Mouse (Mus musculus) limb, embryonic 14.5 days (tissue): ENCODE measurements at regions not wholly inside any gene's neighbourhood (a gene's known extent, or its start where the extent isn't known, plus 50 kb on each side); places are given as distances from the start of the nearest gene placed in this dataset.

ENCODE experiments used
- ATAC-seq: fragments of 200-750 bp; cut with Nextera tagmentation; 2 replicates; pipeline ENCODE4 v1.8.0; 2017; ENCODE audit warnings: low read depth, moderate number of reproducible peaks, moderate TSS enrichment; ENCODE audit not compliant: low FRiP score
- DNase-seq: peaks from one replicate; pipeline ENCODE4 v3.0.0-alpha.2; 2015; ENCODE audit warnings: low spot score
- H3K27ac ChIP-seq: fragments of 300-500 bp; sonication (generic); replicated peaks from 2 replicates; pipeline ENCODE4 v1.5.1; 2014; ENCODE audit warnings: low read depth, mild to moderate bottlenecking, low read length, moderate library complexity, mixed read lengths
- H3K27me3 ChIP-seq: fragments of 300-500 bp; sonication (generic); 2 replicates; pipeline ENCODE4 v1.6.1; 2014; ENCODE audit warnings: low read length, mixed read lengths; ENCODE audit not compliant: control insufficient read depth, insufficient read depth
- H3K36me3 ChIP-seq: fragments of 300-500 bp; sonication (generic); 2 replicates; pipeline ENCODE4 v1.6.1; 2014; ENCODE audit warnings: mild to moderate bottlenecking, low read length, moderate library complexity, mixed read lengths; ENCODE audit not compliant: control insufficient read depth, insufficient read depth
- H3K4me1 ChIP-seq: fragments of 300-500 bp; sonication (generic); 2 replicates; pipeline ENCODE4 v1.6.1; 2014; ENCODE audit warnings: antibody characterized with exemption, low read length, mixed read lengths; ENCODE audit not compliant: control insufficient read depth, insufficient read depth
- H3K4me2 ChIP-seq: fragments of 300-500 bp; sonication (generic); replicated peaks from 2 replicates; pipeline ENCODE4 v1.6.1; 2014; ENCODE audit warnings: low read depth, mild to moderate bottlenecking, low read length, moderate library complexity; ENCODE audit not compliant: severe bottlenecking
- H3K4me3 ChIP-seq: fragments of 300-500 bp; sonication (generic); replicated peaks from 2 replicates; pipeline ENCODE4 v1.5.1; 2014; ENCODE audit warnings: low read length
- H3K9ac ChIP-seq: fragments of 300-500 bp; sonication (generic); 2 replicates; pipeline ENCODE4 v1.6.1; 2014; ENCODE audit warnings: mild to moderate bottlenecking, low read depth, low read length, moderate library complexity; ENCODE audit not compliant: severe bottlenecking
- H3K9me3 ChIP-seq: fragments of 300-500 bp; sonication (generic); 2 replicates; pipeline ENCODE4 v1.6.1; 2016; ENCODE audit warnings: low read length; ENCODE audit not compliant: control insufficient read depth
- POLR2A ChIP-seq: fragments of 200-500 bp; IDR thresholded peaks from 2 replicates; pipeline ENCODE4 v1.8.0; 2012; ENCODE audit warnings: inconsistent platforms, mild to moderate bottlenecking, moderate library complexity, borderline replicate concordance; ENCODE audit not compliant: insufficient read depth, insufficient read length; ENCODE audit errors: extremely low read depth
- WGBS: fragments of 180-500 bp; shearing (Covaris S2); extraction: QIAGEN DNeasy Blood & Tissue Kit; methylation state at CpG from one replicate; pipeline ENCODE4 v1.1.7; 2014; 5-methylcytosine and 5-hydroxymethylcytosine counted together

GRCm38 (mm10) chr12:16140511-16141110 is 323.9 kb upstream of the Trib2 start:
- Histone ChIP-seq H3K36me3 (no peaks in the 10 kb centered on the region), H3K9me3 (no peaks in the 10 kb centered on the region), H3K4me1 (peaks cover 10% of the 10 kb centered on the region), H3K4me2 (no peak overlapping the region), H3K27ac (0 out of 2 replicates have a peak overlapping the region, but pooled peaks have one; percentile 30), H3K27me3 (no peaks in the 10 kb centered on the region), H3K9ac (no peak overlapping the region), H3K4me3 (no peak overlapping the region)
- WGBS: 49% methylated on average over 5 of the region's 5 CpGs
- no peak for TF ChIP-seq POLR2A
- ATAC-seq (peak; percentile 66), DNase-seq (peak; percentile 22)

GRCm38 (mm10) chr12:16139152-16139551 is 322.4 kb upstream of the Trib2 start:
- no peak for TF ChIP-seq POLR2A
- no peak overlapping the region for H3K9ac ChIP-seq

GRCm38 (mm10) chr12:16137801-16138200 is 321.1 kb upstream of the Trib2 start:
- ATAC-seq (no peak), DNase-seq (no peak)
- WGBS: 90% methylated on average over 3 of the region's 3 CpGs
- Histone ChIP-seq H3K4me2 (no peak overlapping the region), H3K4me1 (peaks cover 10% of the 10 kb centered on the region), H3K27ac (no peak overlapping the region), H3K27me3 (no peaks in the 10 kb centered on the region), H3K9me3 (no peaks in the 10 kb centered on the region), H3K9ac (no peak overlapping the region), H3K4me3 (no peak overlapping the region), H3K36me3 (no peaks in the 10 kb centered on the region)
- TF ChIP-seq POLR2A: no peak

More at GRCm38 (mm10) chr12:16139152-16139551, 322.4 kb upstream of the Trib2 start:
- DNase-seq: no peak
- Histone ChIP-seq H3K4me2 (no peak overlapping the region), H3K4me1 (peaks cover 10% of the 10 kb centered on the region), H3K36me3 (no peaks in the 10 kb centered on the region), H3K9me3 (no peaks in the 10 kb centered on the region), H3K27ac (0 out of 2 replicates have a peak overlapping the region, but pooled peaks have one; percentile 13), H3K4me3 (no peak overlapping the region), H3K27me3 (no peaks in the 10 kb centered on the region)
- ATAC-seq: no peak
- WGBS: 60% methylated on average over 4 of the region's 4 CpGs

- ATAC-seq (no peak), DNase-seq (no peak)
- Histone ChIP-seq H3K36me3 (no peaks in the 10 kb centered on the region), H3K9me3 (no peaks in the 10 kb centered on the region), H3K9ac (no peak overlapping the region), H3K4me3 (no peak overlapping the region), H3K4me2 (no peak overlapping the region), H3K27me3 (no peaks in the 10 kb centered on the region), H3K27ac (no peak overlapping the region), H3K4me1 (peaks cover 8% of the 10 kb centered on the region; the same call in 1 of the 2 replicates)
- 36% methylated on average over 5 of the region's 5 CpGs for WGBS
- no peak for TF ChIP-seq POLR2A
These were observed 319.5 kb upstream of the Trib2 start for GRCm38 (mm10) chr12:16136214-16136671.

GRCm38 (mm10) chr12:16135602-16136213 is 319.0 kb upstream of the Trib2 start:
- Histone ChIP-seq H3K4me2 (no peak overlapping the region), H3K36me3 (no peaks in the 10 kb centered on the region), H3K4me1 (0 out of 2 replicates have a peak, but pooled peaks cover 3% of the 10 kb centered on the region), H3K9me3 (no peaks in the 10 kb centered on the region), H3K9ac (no peak overlapping the region), H3K27me3 (no peaks in the 10 kb centered on the region), H3K27ac (no peak overlapping the region), H3K4me3 (no peak overlapping the region)
- no peak for ATAC-seq
- DNase-seq: no peak
- 60% methylated on average over 4 of the region's 4 CpGs for WGBS
- no peak for TF ChIP-seq POLR2A
